Mouse (Mus musculus) neural tube, embryonic 12.5 days (tissue): ENCODE measurements around the gene Fam216a. TPM values are rescaled to one million over a fixed set of nuclear protein-coding genes. Genes with fewer than 3 reads are reported as not detected.

Experiments
- ATAC-seq: fragments of 200-750 bp; cut with Nextera tagmentation; 2 replicates; pipeline ENCODE4 v1.8.0; 2017; ENCODE audit warnings: low read depth, mild to moderate bottlenecking, moderate TSS enrichment, moderate library complexity; ENCODE audit not compliant: low FRiP score
- H3K27ac ChIP-seq: fragments of 300-500 bp; sonication (generic); 2 replicates; pipeline ENCODE4 v1.5.1; 2016
- H3K27me3 ChIP-seq: fragments of 300-500 bp; sonication (generic); replicated peaks from 2 replicates; pipeline ENCODE4 v1.6.1; 2016; ENCODE audit warnings: mild to moderate bottlenecking
- H3K36me3 ChIP-seq: fragments of 300-500 bp; sonication (generic); 2 replicates; pipeline ENCODE4 v1.6.1; 2016; ENCODE audit warnings: mild to moderate bottlenecking
- H3K4me1 ChIP-seq: fragments of 300-500 bp; sonication (generic); 2 replicates; pipeline ENCODE4 v1.6.1; 2016
- H3K4me2 ChIP-seq: fragments of 300-500 bp; sonication (generic); replicated peaks from 2 replicates; pipeline ENCODE4 v1.6.1; 2016; ENCODE audit warnings: mild to moderate bottlenecking
- H3K4me3 ChIP-seq: fragments of 300-500 bp; sonication (generic); 2 replicates; pipeline ENCODE4 v1.5.1; 2016
- H3K9ac ChIP-seq: fragments of 300-500 bp; sonication (generic); 2 replicates; pipeline ENCODE4 v1.6.1; 2016; ENCODE audit warnings: mild to moderate bottlenecking
- H3K9me3 ChIP-seq: fragments of 300-500 bp; sonication (generic); 2 replicates; pipeline ENCODE4 v1.6.1; 2016; ENCODE audit warnings: mild to moderate bottlenecking
- WGBS: fragments of 180-500 bp; shearing (Covaris S2); methylation state at CpG from one replicate; pipeline ENCODE4 v1.1.7; 2016; 5-methylcytosine and 5-hydroxymethylcytosine counted together
- polyA plus RNA-seq: library from polyadenylated mRNA; unstranded; fragments of >200 nt; fragmentation: Nextera tagmentation; extraction: Ambion mirVana; gene quantifications from 2 replicates; pipeline ENCODE4 v1.2.1, GENCODE M21; 2016

Gene Fam216a
- polyA plus RNA-seq, 1 experiment from 2014 or later = 117 TPM

DNA sequence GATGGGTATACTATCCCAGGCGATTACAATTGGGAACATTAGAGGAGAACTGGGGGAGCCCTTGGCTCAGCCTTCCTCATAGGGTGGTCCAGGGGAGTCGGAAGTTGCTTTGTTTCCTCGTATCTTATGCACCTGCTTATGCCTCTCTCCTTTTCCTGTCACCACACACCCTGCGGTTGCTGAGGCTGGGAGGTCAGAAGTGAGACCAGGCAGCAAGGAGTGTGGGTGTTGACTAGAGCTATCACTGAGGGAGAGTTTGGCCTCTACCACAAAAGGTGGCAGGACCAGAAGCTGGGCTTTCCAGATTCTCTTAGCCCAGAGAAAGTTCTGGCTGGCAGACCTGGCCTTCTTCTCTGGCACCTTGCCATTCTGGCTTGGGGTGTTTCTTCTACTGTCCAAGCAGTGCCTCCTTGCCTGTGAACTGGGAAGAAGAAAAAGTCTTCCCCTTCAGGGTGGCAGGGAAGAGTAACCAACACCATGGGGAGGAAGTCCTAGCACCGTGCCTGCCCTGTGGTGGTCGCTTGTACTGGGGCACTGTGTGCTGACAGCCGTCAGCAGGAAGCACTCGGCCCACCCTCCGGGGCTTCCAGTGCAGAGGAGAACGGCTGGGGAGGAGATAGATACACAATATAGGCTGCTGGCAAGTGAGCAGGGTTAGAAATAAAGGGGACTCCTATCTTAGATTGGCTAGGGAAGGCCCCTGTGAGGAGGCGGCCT is 54.7 kb downstream of the Fam216a start:
- H3K27ac ChIP-seq = no peak overlapping the region
- H3K9me3 ChIP-seq = no peaks in the 10 kb centered on the region
- no peak for ATAC-seq
- WGBS = 85% methylated on average over 11 of the region's 11 CpGs
- no peak overlapping the region for H3K4me3 ChIP-seq
- no peaks in the 10 kb centered on the region for H3K4me1 ChIP-seq
- H3K27me3 ChIP-seq = no peaks in the 10 kb centered on the region
- peaks cover 47% of the 10 kb centered on the region for H3K36me3 ChIP-seq
- no peak overlapping the region for H3K4me2 ChIP-seq
- no peak overlapping the region for H3K9ac ChIP-seq

DNA sequence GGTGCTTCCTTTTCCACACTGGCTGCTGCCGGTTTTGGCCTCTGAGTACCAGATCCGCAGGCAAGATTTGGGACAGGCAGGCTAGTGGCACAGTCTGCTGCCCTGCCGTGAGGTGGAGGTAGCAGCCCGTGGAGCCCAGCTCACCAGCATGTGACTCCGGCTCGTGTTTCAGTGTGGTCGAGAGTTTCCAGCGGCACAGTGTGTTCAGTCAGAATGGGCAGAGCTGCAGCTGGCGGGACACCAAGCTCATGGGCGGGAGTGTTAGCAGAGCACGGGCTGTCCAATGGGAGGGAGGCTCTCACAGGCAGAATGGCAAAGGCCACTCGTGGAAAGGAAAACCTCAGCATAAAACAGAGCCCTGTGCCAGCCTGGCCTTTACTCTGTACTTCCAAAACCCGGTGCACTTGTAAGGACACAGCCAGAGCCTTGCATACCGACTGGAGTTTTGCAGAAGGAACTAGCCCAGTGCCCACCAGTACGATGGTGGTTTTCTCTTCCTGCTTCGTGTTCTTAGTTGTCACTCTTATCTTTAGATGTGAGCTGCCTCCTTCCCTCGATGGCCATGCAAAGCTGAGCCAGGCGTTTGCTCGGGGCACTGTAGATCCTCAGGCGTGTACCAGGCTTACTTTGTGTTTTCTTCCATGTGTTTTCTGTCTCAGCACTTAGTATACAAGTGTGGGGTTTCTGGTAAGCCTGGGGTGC is 57.0 kb downstream of the Fam216a start:
- Histone ChIP-seq H3K9ac (no peak overlapping the region), H3K27ac (no peak overlapping the region), H3K9me3 (no peaks in the 10 kb centered on the region), H3K4me1 (no peaks in the 10 kb centered on the region), H3K4me2 (no peak overlapping the region), H3K36me3 (peaks cover 35% of the 10 kb centered on the region), H3K4me3 (no peak overlapping the region), H3K27me3 (no peaks in the 10 kb centered on the region)
- WGBS = 76% methylated on average over 20 of the region's 20 CpGs
- ATAC-seq = no peak

Other genes starting within 250 kb of the Fam216a start
- gene Ccdc63, start 231.5 kb downstream of the Fam216a start, polyA plus RNA-seq = not detected in 2 replicates
- 306 and 318 TPM in 2 replicates for gene Ppp1cc, start 214.1 kb downstream of the Fam216a start, polyA plus RNA-seq
- 4.5 and 4.9 TPM in 2 replicates for gene Hvcn1, start 165.6 kb downstream of the Fam216a start, polyA plus RNA-seq
- 4.6 and 4.9 TPM in 2 replicates for gene Tctn1, start 107.9 kb downstream of the Fam216a start, polyA plus RNA-seq
- gene Pptc7, start 88.0 kb downstream of the Fam216a start, polyA plus RNA-seq = 10.5 and 10.7 TPM in 2 replicates
- 11.7 and 12.3 TPM in 2 replicates for gene Rad9b, start 18.1 kb downstream of the Fam216a start, polyA plus RNA-seq
- 233 and 237 TPM in 2 replicates for gene Vps29, start 18.0 kb downstream of the Fam216a start, polyA plus RNA-seq
- 56.3 and 57.9 TPM in 2 replicates for gene Gpn3, start 488 bp downstream of the Fam216a start, polyA plus RNA-seq
- gene Arpc3, start 19.5 kb upstream of the Fam216a start, polyA plus RNA-seq = 114 and 128 TPM in 2 replicates
- 51.2 and 53.5 TPM in 2 replicates for gene Anapc7, start 49.3 kb upstream of the Fam216a start, polyA plus RNA-seq
- gene Atp2a2, start 129.9 kb upstream of the Fam216a start, polyA plus RNA-seq = 67.6 and 76.1 TPM in 2 replicates
- 47.4 and 51.5 TPM in 2 replicates for gene Ift81, start 242.2 kb upstream of the Fam216a start, polyA plus RNA-seq